Mouse (Mus musculus) lung, postnatal 0 days (tissue): ENCODE results near the gene Gm21981.
"Not testable (repeated sequence)": the region's sequence is repeated elsewhere in the genome, so short reads cannot be mapped to it uniquely, and the experiment has no call there.

Source experiments
- CTCF ChIP-seq: IDR thresholded peaks from 2 replicates; pipeline ENCODE4 v1.5.1; 2016; ENCODE audit warnings: antibody characterized with exemption, mild to moderate bottlenecking
- EP300 ChIP-seq: IDR thresholded peaks from 2 replicates; pipeline ENCODE4 v1.6.1; 2016; ENCODE audit warnings: antibody characterized with exemption, mild to moderate bottlenecking, control low read depth

DNA sequence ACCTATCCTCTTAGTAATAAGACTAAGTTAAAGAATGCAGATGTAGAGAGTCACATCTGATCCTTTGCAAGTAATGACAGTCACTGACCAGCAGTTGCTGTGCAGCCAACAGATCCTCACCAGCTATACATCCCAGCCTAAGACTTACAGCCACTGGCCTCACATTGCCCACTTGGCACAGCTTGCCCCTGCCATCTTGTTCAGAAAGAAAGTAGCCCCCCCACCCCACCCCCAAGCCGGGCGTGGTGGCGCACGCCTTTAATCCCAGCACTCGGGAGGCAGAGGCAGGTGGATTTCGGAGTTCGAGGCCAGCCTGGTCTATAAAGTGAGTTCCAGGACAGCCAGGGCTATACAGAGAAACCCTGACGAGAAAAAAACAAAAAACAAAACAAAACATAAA, 39.9 kb downstream of the Gm21981 start:
- TF ChIP-seq CTCF, EP300: not testable (repeated sequence)
